Mouse (Mus musculus) MEL (cell line): ENCODE data around the gene Sh3tc1.

Experiments used
- CTCF ChIP-seq, 3 experiments: IDR thresholded peaks in 2 of 3; conservative IDR thresholded peaks in 1 of 3; 2 replicates each; pipeline ENCODE4 v1.5.1; 2011 to 2012; ENCODE audit warnings: low read length in 3 of 3, low read depth in 2 of 3, mild to moderate bottlenecking in 2 of 3, improper control_type of control experiment in 1 of 3, inconsistent platforms in 1 of 3, mixed read lengths in 1 of 3, moderate library complexity in 1 of 3; ENCODE audit not compliant: control insufficient read depth in 1 of 3, insufficient read depth in 1 of 3, poor library complexity in 1 of 3, severe bottlenecking in 1 of 3
- GATA1 ChIP-seq: IDR thresholded peaks from 2 replicates; pipeline ENCODE4 v1.6.1; 2011; ENCODE audit warnings: low read depth, low read length, improper control_type of control experiment
- HCFC1 ChIP-seq: IDR thresholded peaks from 2 replicates; pipeline ENCODE4 v1.6.1; 2012; ENCODE audit warnings: low read depth, mild to moderate bottlenecking, inconsistent platforms, low read length, improper control_type of control experiment, moderate library complexity
- MAFK ChIP-seq: IDR thresholded peaks from 2 replicates; pipeline ENCODE4 v1.6.1; 2011; ENCODE audit warnings: low read depth, mild to moderate bottlenecking, low read length, improper control_type of control experiment, borderline replicate concordance
- NRF1 ChIP-seq: IDR thresholded peaks from 2 replicates; pipeline ENCODE4 v1.6.1; 2014; ENCODE audit warnings: low read depth, mild to moderate bottlenecking, inconsistent platforms, low read length, improper control_type of control experiment, moderate library complexity; ENCODE audit not compliant: poor library complexity, insufficient read depth, severe bottlenecking
- POLR2A ChIP-seq, 2 experiments: IDR thresholded peaks; 2 replicates each; pipeline ENCODE4 v1.6.1; 2011 to 2012; ENCODE audit warnings: low read length in 2 of 2, mild to moderate bottlenecking in 2 of 2, control low read depth in 1 of 2, improper control_type of control experiment in 1 of 2, low read depth in 1 of 2, moderate library complexity in 1 of 2; ENCODE audit not compliant: control insufficient read depth in 1 of 2, insufficient read depth in 1 of 2, poor library complexity in 1 of 2
- RAD21 ChIP-seq: IDR thresholded peaks from 2 replicates; pipeline ENCODE4 v1.6.1; 2011; ENCODE audit warnings: mild to moderate bottlenecking, low read depth, low read length, improper control_type of control experiment
- ZC3H11A ChIP-seq: IDR thresholded peaks from 2 replicates; pipeline ENCODE4 v1.6.1; 2012; ENCODE audit warnings: low read depth, mild to moderate bottlenecking, inconsistent platforms, low read length, improper control_type of control experiment
- ZMIZ1 ChIP-seq: IDR thresholded peaks from 2 replicates; pipeline ENCODE4 v1.6.1; 2012; ENCODE audit warnings: low read depth, mild to moderate bottlenecking, inconsistent platforms, low read length, improper control_type of control experiment, moderate library complexity
- ZNF384 ChIP-seq: IDR thresholded peaks from 2 replicates; pipeline ENCODE4 v1.6.1; 2012; ENCODE audit warnings: low read depth, mild to moderate bottlenecking, inconsistent platforms, low read length, improper control_type of control experiment

DNA sequence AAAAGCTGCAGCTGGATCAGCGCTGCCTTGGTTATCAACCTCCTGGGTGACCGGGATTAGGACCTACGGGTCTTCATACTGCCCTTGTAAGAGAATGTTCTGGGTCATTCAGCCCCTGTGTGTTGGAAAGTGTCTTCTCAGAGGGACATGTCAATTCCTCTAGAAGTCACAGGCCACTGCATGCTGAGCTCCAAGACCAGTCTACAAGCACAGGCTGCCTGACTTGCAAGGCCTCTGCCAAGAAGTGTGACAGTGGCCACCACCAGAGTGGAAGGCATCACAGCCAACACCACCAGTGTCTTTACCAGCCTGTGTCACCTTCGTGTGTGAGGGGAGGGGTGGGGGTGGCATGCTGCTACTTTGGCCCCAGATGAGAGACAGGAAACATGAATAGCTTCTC lies 16.2 kb upstream of the Sh3tc1 start:
- TF ChIP-seq ZNF384, result no peak
- no peak for TF ChIP-seq NRF1
- TF ChIP-seq POLR2A (IDR thresholded peaks at IDR 0.05; ENCODE audit: control insufficient read depth in 1 of 2, insufficient read depth in 1 of 2, low read depth in 1 of 2, low read length in 2 of 2, poor library complexity in 1 of 2), result no peak
- no peak for TF ChIP-seq ZC3H11A
- no peak for TF ChIP-seq CTCF (IDR thresholded peaks at IDR 0.05 in 2 of 3, conservative IDR thresholded peaks at IDR 0.05 in 1 of 3; ENCODE audit: control insufficient read depth in 1 of 3, insufficient read depth in 1 of 3, low read depth in 2 of 3, low read length in 3 of 3, poor library complexity in 1 of 3, severe bottlenecking in 1 of 3)
- no peak for TF ChIP-seq ZMIZ1
- TF ChIP-seq HCFC1, result no peak
- no peak for TF ChIP-seq RAD21
- TF ChIP-seq GATA1, result no peak
- no peak for TF ChIP-seq MAFK
